Mouse (Mus musculus) gonadal fat pad, adult 2 months (tissue): Measurements from ENCODE around the gene Igsf8. TPM values are rescaled to one million over a fixed set of nuclear protein-coding genes. Genes with fewer than 3 reads are reported as not detected.

Experiments used
- DNase-seq: peaks from one replicate; pipeline ENCODE4 v3.0.0-alpha.2; 2012; ENCODE audit warnings: low read depth
- polyA plus RNA-seq: library from polyadenylated mRNA; depleted of rRNA; stranded (reverse); fragments of >200 nt; gene quantifications from 2 replicates; pipeline ENCODE4 v1.2.3, GENCODE M21; 2012; rRNA removed

Igsf8 gene
- polyA plus RNA-seq, 1 experiment = 88.9 TPM

DNA sequence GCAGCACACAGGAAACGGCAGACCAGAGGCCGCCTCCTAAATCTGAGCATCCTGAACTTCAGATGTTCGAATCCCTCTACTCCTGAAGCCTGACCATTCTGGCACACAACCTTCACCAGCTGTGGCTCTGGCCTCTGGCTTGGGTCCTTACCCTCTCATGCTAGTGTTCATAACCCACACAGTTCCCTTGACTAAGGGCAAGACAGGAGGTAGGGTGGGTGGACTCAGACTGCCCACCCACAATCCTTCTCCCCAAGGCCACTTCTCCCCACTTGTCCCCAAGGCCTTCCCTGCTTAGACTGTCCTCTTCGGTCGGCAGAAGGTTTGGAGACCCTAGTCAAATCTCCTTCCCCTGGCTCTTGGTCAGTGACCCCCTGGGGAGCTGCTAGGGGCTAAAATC, 88.1 kb downstream of the Igsf8 start:
- no peak for DNase-seq

DNA sequence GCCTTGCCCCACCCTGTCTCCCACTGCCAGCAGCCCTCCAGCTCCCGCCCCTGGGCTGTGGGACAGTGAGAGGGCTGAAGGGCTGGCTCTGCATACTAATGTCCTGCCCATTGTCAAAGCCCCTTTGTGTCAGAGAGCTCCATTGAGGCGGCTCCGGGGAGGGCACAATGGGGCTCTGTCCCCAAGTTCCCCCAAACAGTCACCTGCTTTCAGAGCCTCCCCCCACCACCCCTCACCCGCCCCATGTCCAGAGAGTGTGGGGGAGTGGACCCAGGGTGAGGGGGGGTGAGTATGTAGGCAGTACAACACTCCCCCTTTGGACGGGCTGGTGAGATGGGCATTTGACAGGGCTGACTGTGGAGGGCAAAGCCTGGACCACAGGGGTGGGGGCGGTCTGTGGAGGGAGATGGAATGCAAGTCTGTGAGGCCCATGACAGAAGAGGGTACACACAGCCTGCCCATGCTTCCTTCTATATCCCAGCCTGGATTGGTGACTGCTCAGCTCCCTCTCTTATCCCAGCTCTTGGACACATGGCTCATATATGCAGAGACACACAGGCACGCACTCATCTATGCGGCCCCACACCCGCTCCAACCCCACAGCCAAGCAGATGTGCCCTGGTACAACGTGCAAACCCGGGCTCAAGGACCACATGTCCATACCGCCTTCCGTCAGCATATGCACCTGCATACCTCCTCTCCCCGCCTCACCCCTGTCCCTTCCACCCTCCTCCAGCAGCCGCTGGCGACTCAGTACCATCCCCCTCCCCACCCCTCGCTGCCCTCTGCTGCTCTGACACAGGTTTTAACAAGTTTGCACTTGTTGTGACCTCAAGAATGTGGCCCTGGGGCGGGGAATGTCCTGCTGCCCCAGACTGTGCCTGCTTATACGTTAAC, 88.7 kb downstream of the Igsf8 start:
- DNase-seq = no peak

DNA sequence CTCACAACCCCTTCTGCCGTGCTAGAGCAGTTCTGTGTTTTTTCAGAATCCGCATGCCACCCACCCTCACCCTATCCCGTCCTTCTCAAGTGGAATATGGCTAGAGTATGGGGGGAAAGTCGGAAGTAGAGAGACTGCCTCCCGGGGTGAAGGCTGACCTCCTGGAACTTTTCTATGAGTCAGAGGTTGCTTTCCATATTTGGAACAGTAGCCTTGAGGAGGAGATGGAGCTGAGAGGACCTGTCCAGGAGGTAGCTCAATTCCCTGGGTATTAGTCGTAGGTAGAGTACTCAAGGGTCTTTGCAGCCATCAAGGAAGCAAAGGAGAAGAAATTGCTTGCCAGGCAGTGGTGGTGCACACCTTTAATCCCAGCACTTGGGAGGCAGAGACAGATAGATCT, 90.6 kb downstream of the Igsf8 start:
- DNase-seq = no peak

DNA sequence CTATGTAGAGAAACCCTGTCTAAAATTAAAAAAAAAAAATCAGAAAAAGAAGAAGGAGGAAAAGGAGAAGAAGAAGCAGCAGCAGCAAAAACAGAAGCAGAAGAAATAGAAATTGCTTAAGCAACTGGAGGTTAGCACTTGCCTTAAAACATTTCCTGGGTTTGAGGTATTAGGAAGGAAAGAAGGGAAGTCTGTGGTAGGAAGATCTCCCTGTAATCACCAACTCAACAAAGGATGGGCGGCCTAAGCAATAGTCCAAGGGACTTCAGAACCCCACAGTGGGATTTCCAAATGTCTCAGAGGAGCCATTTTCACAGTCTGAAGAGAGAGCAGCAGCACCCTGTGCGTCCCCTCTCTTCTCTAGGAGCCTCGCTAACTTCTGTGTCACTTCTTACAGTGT, 91.0 kb downstream of the Igsf8 start:
- DNase-seq = no peak

DNA sequence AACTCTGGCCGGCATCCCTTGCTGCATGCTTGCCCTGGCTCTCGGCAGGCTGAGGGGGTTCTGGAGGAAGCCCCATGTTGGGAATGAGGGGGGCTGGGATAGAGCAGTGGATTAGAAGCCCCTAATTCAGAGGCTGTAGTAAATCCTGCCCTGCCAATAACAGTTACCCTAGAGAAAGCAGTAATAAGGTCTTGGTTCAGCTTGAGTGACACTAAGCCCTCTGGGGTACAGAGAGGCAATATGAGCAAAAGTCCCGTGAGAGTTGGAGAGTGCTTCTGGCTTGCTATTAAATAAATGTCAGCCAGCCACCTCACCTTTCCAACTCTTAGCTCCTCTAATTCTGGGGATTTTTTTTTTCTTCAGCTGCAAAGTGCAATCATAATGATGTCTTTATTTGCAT, 93.9 kb downstream of the Igsf8 start:
- no peak for DNase-seq

DNA sequence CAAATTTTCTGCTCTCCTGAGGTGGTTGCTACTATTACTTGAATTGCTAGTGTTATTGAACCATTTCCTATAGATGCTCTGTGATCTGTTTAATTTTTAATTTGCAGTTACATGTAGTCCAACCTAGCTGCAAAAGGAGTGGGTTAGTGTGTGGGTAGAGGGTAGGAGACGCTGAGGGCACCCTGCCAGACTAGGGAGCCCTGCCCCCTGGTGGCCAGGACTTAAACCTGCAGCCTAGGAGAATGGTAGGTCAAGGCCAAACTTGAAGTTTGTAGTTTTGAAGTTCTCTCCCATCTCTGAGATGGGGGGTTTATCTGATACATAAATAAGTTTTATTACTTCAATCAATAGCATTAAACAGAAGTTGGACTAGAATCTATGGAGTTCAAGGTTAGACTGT, 96.1 kb downstream of the Igsf8 start:
- DNase-seq = no peak

DNA sequence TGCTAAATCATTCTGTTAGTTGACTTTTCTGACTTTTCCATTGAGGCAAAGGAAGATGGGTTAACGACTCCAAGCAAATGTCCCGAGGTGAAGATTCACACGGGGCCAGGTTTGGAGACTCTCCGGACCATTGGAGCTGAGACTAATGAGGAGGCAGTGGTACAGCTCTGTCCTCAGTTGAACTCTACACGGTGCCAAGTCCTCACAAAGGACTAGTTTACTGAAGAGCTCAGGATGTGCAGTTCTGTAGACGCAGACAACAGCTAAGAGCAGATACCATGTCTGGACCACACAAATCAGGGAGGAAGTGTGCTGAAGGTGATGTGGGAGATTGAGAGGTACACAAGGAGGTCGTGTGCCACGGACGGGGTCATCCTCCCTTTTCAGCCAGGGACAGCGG, 96.9 kb downstream of the Igsf8 start:
- DNase-seq = no peak

DNA sequence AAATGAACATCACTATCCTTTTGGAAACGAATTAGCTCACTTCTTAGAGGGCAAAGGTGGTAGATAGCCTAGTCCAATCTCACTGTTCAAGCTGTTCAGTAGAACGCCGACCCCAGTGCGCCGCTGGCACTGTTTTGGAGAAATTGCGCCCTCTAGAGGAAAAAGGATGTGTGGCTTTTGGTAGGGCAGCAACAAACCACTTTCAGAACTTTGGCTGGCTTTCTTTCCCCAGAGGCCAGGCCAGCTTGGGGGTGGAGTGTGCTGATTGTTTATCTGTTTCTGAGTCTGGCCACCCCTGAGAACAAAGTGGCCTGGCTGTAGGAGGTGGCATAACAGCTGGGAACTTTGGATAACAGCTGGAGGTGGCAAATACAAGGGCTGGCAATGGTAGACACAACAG, 103.2 kb downstream of the Igsf8 start:
- DNase-seq = no peak

DNA sequence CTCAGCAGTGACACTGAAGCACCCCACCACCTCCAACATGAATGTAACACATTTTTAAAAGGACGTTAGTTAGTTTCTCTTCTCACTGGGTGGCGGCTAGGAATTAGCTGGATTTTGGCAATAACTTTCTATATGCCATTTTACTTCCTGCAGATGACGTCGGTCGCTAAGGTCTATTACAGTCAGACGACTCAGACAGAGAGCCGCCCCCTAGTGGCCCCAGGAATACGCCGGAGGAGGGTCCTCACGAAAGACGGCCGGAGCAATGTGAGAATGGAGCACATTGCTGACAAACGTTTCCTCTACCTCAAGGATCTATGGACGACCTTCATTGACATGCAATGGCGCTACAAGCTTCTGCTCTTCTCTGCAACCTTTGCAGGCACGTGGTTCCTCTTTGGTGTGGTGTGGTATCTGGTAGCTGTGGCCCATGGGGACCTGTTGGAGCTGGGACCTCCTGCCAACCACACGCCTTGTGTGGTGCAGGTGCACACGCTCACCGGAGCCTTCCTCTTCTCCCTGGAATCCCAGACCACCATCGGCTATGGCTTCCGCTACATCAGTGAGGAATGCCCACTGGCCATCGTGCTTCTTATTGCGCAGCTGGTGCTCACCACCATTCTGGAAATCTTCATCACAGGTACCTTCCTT, 107.5 kb downstream of the Igsf8 start:
- no peak for DNase-seq

Other genes with a start within 250 kb of the Igsf8 start
- gene Vangl2, start 233.2 kb upstream of the Igsf8 start, polyA plus RNA-seq = 2.6 and 4.4 TPM in 2 replicates
- 0.06 TPM in 1 of 2 replicates, not detected in the other for gene Nhlh1, start 204.1 kb upstream of the Igsf8 start, polyA plus RNA-seq
- gene Copa, start 179.1 kb upstream of the Igsf8 start, polyA plus RNA-seq = 50.5 and 112 TPM in 2 replicates
- 143 and 195 TPM in 2 replicates for gene Ncstn, start 178.8 kb upstream of the Igsf8 start, polyA plus RNA-seq
- gene Pex19, start 134.9 kb upstream of the Igsf8 start, polyA plus RNA-seq = 113 and 201 TPM in 2 replicates
- gene Dcaf8, start 113.6 kb upstream of the Igsf8 start, polyA plus RNA-seq = 77.2 and 89.5 TPM in 2 replicates
- gene Pea15a, start 54.8 kb upstream of the Igsf8 start, polyA plus RNA-seq = 148 and 165 TPM in 2 replicates
- 8.5 and 14.4 TPM in 2 replicates for gene Casq1, start 41.8 kb upstream of the Igsf8 start, polyA plus RNA-seq
- 2.7 and 4.3 TPM in 2 replicates for gene Atp1a4, start 3.2 kb upstream of the Igsf8 start, polyA plus RNA-seq
- gene Atp1a2, start 36.4 kb downstream of the Igsf8 start, polyA plus RNA-seq = 167 and 195 TPM in 2 replicates
- gene Kcnj9, start 67.7 kb downstream of the Igsf8 start, polyA plus RNA-seq = 0.24 and 0.42 TPM in 2 replicates
- 0.18 and 0.19 TPM in 2 replicates for gene Kcnj10, start 79.6 kb downstream of the Igsf8 start, polyA plus RNA-seq
- 6.6 and 8.0 TPM in 2 replicates for gene Pigm, start 114.9 kb downstream of the Igsf8 start, polyA plus RNA-seq
- 14.2 and 18.2 TPM in 2 replicates for gene Slamf9, start 213.7 kb downstream of the Igsf8 start, polyA plus RNA-seq
- gene Igsf9, start 220.1 kb downstream of the Igsf8 start, polyA plus RNA-seq = 17.5 and 19.5 TPM in 2 replicates
- gene Tagln2, start 238.4 kb downstream of the Igsf8 start, polyA plus RNA-seq = 240 and 287 TPM in 2 replicates